Mouse (Mus musculus) olfactory bulb, adult 2 months (tissue): ENCODE measurements around the gene Eps8l3. TPM values are rescaled to one million over a fixed set of nuclear protein-coding genes. Genes with fewer than 3 reads are reported as not detected.

Experiments
- H3K27ac ChIP-seq: fragments of 200-500 bp; 2 replicates; pipeline ENCODE4 v1.5.1; 2012; ENCODE audit warnings: low read depth, low read length; ENCODE audit not compliant: insufficient read depth
- H3K4me1 ChIP-seq: fragments of 200-500 bp; 2 replicates; pipeline ENCODE4 v1.6.1; 2012; ENCODE audit warnings: low read length; ENCODE audit not compliant: control insufficient read depth, insufficient read depth
- H3K4me3 ChIP-seq: fragments of 200-500 bp; 2 replicates; pipeline ENCODE4 v1.5.1; 2012; ENCODE audit warnings: mild to moderate bottlenecking, low read depth, low read length, moderate library complexity; ENCODE audit not compliant: insufficient read depth
- CTCF ChIP-seq: fragments of 200-500 bp; IDR thresholded peaks from 2 replicates; pipeline ENCODE4 v1.5.1; 2012; ENCODE audit warnings: low read depth, mild to moderate bottlenecking, low read length, moderate library complexity; ENCODE audit not compliant: insufficient read depth
- POLR2A ChIP-seq: fragments of 200-500 bp; IDR thresholded peaks from 2 replicates; pipeline ENCODE4 v1.6.1; 2012; ENCODE audit warnings: mild to moderate bottlenecking, low read depth, low read length, moderate library complexity; ENCODE audit not compliant: insufficient read depth
- WGBS: fragments of 180-500 bp; shearing (Covaris S2); methylation state at CpG from one replicate; pipeline ENCODE4 v1.1.7; 2018; 5-methylcytosine and 5-hydroxymethylcytosine counted together
- polyA plus RNA-seq: library from polyadenylated mRNA; stranded (reverse); fragments of >200 nt; gene quantifications from 2 replicates; pipeline ENCODE4 v1.2.4, GENCODE M21; 2012; ENCODE audit warnings: low replicate concordance; ENCODE audit not compliant: missing spikeins, insufficient read depth, insufficient read length

The Eps8l3 gene
- polyA plus RNA-seq, 1 experiment: not detected

- no peak overlapping the region for H3K27ac ChIP-seq
- no peak for TF ChIP-seq POLR2A
- no peak for TF ChIP-seq CTCF
- no peaks in the 10 kb centered on the region for H3K4me1 ChIP-seq
- H3K4me3 ChIP-seq: no peak overlapping the region
- WGBS: 73% methylated on average over 3 of the region's 3 CpGs
Measured at GRCm38 (mm10) chr3:107917097-107917496, 40.1 kb downstream of the Eps8l3 start.

GRCm38 (mm10) chr3:107917783-107918408 lies 40.9 kb downstream of the Eps8l3 start:
- Histone ChIP-seq H3K4me3 (no peak overlapping the region), H3K27ac (no peak overlapping the region), H3K4me1 (no peaks in the 10 kb centered on the region)
- 45% methylated on average over 7 of the region's 7 CpGs for WGBS
- TF ChIP-seq CTCF: no peak
- TF ChIP-seq POLR2A: no peak

GRCm38 (mm10) chr3:107920348-107920747 lies 43.3 kb downstream of the Eps8l3 start:
- Histone ChIP-seq H3K4me1 (no peaks in the 10 kb centered on the region), H3K27ac (no peak overlapping the region), H3K4me3 (no peak overlapping the region)
- no peak for TF ChIP-seq POLR2A
- no peak for TF ChIP-seq CTCF
- 91% methylated on average over 5 of the region's 5 CpGs for WGBS

- TF ChIP-seq POLR2A (no peak), CTCF (no peak)
- H3K4me3 ChIP-seq: no peak overlapping the region
- H3K4me1 ChIP-seq: peaks cover 23% of the 10 kb centered on the region
- WGBS: 96% methylated on average over 3 of the region's 3 CpGs
- no peak overlapping the region for H3K27ac ChIP-seq
Measured at GRCm38 (mm10) chr3:107925335-107925734, 48.3 kb downstream of the Eps8l3 start.

GRCm38 (mm10) chr3:107927841-107928240 lies 50.8 kb downstream of the Eps8l3 start:
- TF ChIP-seq CTCF: no peak
- no peak for TF ChIP-seq POLR2A
- H3K27ac ChIP-seq: no peak overlapping the region
- WGBS: 23% methylated on average over 3 of the region's 3 CpGs
- peaks cover 36% of the 10 kb centered on the region for H3K4me1 ChIP-seq
- no peak overlapping the region for H3K4me3 ChIP-seq

GRCm38 (mm10) chr3:107928691-107929090 lies 51.7 kb downstream of the Eps8l3 start:
- H3K4me1 ChIP-seq: peaks cover 43% of the 10 kb centered on the region
- 89% methylated on average over 11 of the region's 11 CpGs for WGBS
- H3K4me3 ChIP-seq: no peak overlapping the region
- TF ChIP-seq CTCF (no peak), POLR2A (no peak)
- H3K27ac ChIP-seq: no peak overlapping the region

GRCm38 (mm10) chr3:107929243-107929642 lies 52.2 kb downstream of the Eps8l3 start:
- 63% methylated on average over 4 of the region's 4 CpGs for WGBS
- H3K27ac ChIP-seq: no peak overlapping the region
- H3K4me1 ChIP-seq: peaks cover 43% of the 10 kb centered on the region
- no peak overlapping the region for H3K4me3 ChIP-seq
- no peak for TF ChIP-seq CTCF
- no peak for TF ChIP-seq POLR2A

- no peak for TF ChIP-seq CTCF
- no peak for TF ChIP-seq POLR2A
- no peak overlapping the region for H3K4me3 ChIP-seq
- 83% methylated on average over 4 of the region's 4 CpGs for WGBS
- H3K27ac ChIP-seq: no peak overlapping the region
- H3K4me1 ChIP-seq: peaks cover 43% of the 10 kb centered on the region
Measured at GRCm38 (mm10) chr3:107929731-107930130, 52.7 kb downstream of the Eps8l3 start.

GRCm38 (mm10) chr3:107931134-107931533 lies 54.1 kb downstream of the Eps8l3 start:
- Histone ChIP-seq H3K4me3 (peak overlapping the region; percentile 33), H3K27ac (peak overlapping the region; percentile 76), H3K4me1 (peaks cover 46% of the 10 kb centered on the region)
- WGBS: 46% methylated on average over 2 of the region's 2 CpGs
- TF ChIP-seq POLR2A (no peak), CTCF (no peak)
